Mouse (Mus musculus): ENCODE results near the gene Cabp1. TPM values are rescaled to one million over a fixed set of nuclear protein-coding genes. Genes with fewer than 3 reads are reported as not detected.

The Cabp1 gene
- polyA plus RNA-seq, 1 experiment, result 3.3 TPM

GRCm38 (mm10) chr5:115232516-115232915 lies 38.3 kb upstream of the Cabp1 start:
- Histone ChIP-seq H3K4me3 (ENCODE audit: insufficient read depth, low read length) (no peak overlapping the region), H3K27ac (ENCODE audit: insufficient read depth, low read length) (no peak overlapping the region), H3K4me1 (ENCODE audit: control insufficient read depth, insufficient read depth, low read length) (no peaks in the 10 kb centered on the region)
- no peak for TF ChIP-seq CTCF (IDR thresholded peaks at IDR 0.05; ENCODE audit: borderline replicate concordance, insufficient read depth, low read length)
- no peak for TF ChIP-seq POLR2A (IDR thresholded peaks at IDR 0.05; ENCODE audit: low read depth, low read length)

- TF ChIP-seq POLR2A (IDR thresholded peaks at IDR 0.05; ENCODE audit: low read depth, low read length) (no peak), CTCF (IDR thresholded peaks at IDR 0.05; ENCODE audit: borderline replicate concordance, insufficient read depth, low read length) (no peak)
- Histone ChIP-seq H3K27ac (ENCODE audit: insufficient read depth, low read length) (no peak overlapping the region), H3K4me3 (ENCODE audit: insufficient read depth, low read length) (no peak overlapping the region), H3K4me1 (ENCODE audit: control insufficient read depth, insufficient read depth, low read length) (no peaks in the 10 kb centered on the region)
Measured at GRCm38 (mm10) chr5:115231552-115232120, 37.5 kb upstream of the Cabp1 start.

GRCm38 (mm10) chr5:115230830-115231551 lies 36.8 kb upstream of the Cabp1 start:
- no peak overlapping the region for H3K27ac ChIP-seq (ENCODE audit: insufficient read depth, low read length)

GRCm38 (mm10) chr5:115222485-115222884 lies 28.3 kb upstream of the Cabp1 start:
- no peak overlapping the region for H3K4me3 ChIP-seq (ENCODE audit: insufficient read depth, low read length)
- H3K4me1 ChIP-seq (ENCODE audit: control insufficient read depth, insufficient read depth, low read length), result no peaks in the 10 kb centered on the region
- no peak for TF ChIP-seq CTCF (IDR thresholded peaks at IDR 0.05; ENCODE audit: borderline replicate concordance, insufficient read depth, low read length)
- no peak for TF ChIP-seq POLR2A (IDR thresholded peaks at IDR 0.05; ENCODE audit: low read depth, low read length)
- H3K27ac ChIP-seq (ENCODE audit: insufficient read depth, low read length), result no peak overlapping the region

More at GRCm38 (mm10) chr5:115230830-115231551, 36.8 kb upstream of the Cabp1 start:
- TF ChIP-seq POLR2A (IDR thresholded peaks at IDR 0.05; ENCODE audit: low read depth, low read length), result no peak
- no peak for TF ChIP-seq CTCF (IDR thresholded peaks at IDR 0.05; ENCODE audit: borderline replicate concordance, insufficient read depth, low read length)
- Histone ChIP-seq H3K4me1 (ENCODE audit: control insufficient read depth, insufficient read depth, low read length) (no peaks in the 10 kb centered on the region), H3K4me3 (ENCODE audit: insufficient read depth, low read length) (no peak overlapping the region)

GRCm38 (mm10) chr5:115220931-115221640 lies 26.9 kb upstream of the Cabp1 start:
- Histone ChIP-seq H3K27ac (ENCODE audit: insufficient read depth, low read length) (no peak overlapping the region), H3K4me3 (ENCODE audit: insufficient read depth, low read length) (no peak overlapping the region)
- TF ChIP-seq POLR2A (IDR thresholded peaks at IDR 0.05; ENCODE audit: low read depth, low read length) (no peak), CTCF (IDR thresholded peaks at IDR 0.05; ENCODE audit: borderline replicate concordance, insufficient read depth, low read length) (no peak)

GRCm38 (mm10) chr5:115217998-115218397 lies 23.8 kb upstream of the Cabp1 start:
- no peak overlapping the region for H3K27ac ChIP-seq (ENCODE audit: insufficient read depth, low read length)
- no peak overlapping the region for H3K4me3 ChIP-seq (ENCODE audit: insufficient read depth, low read length)
- H3K4me1 ChIP-seq (ENCODE audit: control insufficient read depth, insufficient read depth, low read length), result no peaks in the 10 kb centered on the region
- TF ChIP-seq CTCF (IDR thresholded peaks at IDR 0.05; ENCODE audit: borderline replicate concordance, insufficient read depth, low read length) (no peak), POLR2A (IDR thresholded peaks at IDR 0.05; ENCODE audit: low read depth, low read length) (no peak)

More at GRCm38 (mm10) chr5:115220931-115221640, 26.9 kb upstream of the Cabp1 start:
- H3K4me1 ChIP-seq (ENCODE audit: control insufficient read depth, insufficient read depth, low read length), result no peaks in the 10 kb centered on the region

- TF ChIP-seq POLR2A (IDR thresholded peaks at IDR 0.05; ENCODE audit: low read depth, low read length), result no peak
- no peak for TF ChIP-seq CTCF (IDR thresholded peaks at IDR 0.05; ENCODE audit: borderline replicate concordance, insufficient read depth, low read length)
- no peak overlapping the region for H3K27ac ChIP-seq (ENCODE audit: insufficient read depth, low read length)
- H3K4me1 ChIP-seq (ENCODE audit: control insufficient read depth, insufficient read depth, low read length), result no peaks in the 10 kb centered on the region
- H3K4me3 ChIP-seq (ENCODE audit: insufficient read depth, low read length), result peak overlapping the region; percentile 27
Measured at GRCm38 (mm10) chr5:115215273-115216185, 21.3 kb upstream of the Cabp1 start.

- Histone ChIP-seq H3K4me1 (ENCODE audit: control insufficient read depth, insufficient read depth, low read length) (no peaks in the 10 kb centered on the region), H3K27ac (ENCODE audit: insufficient read depth, low read length) (no peak overlapping the region), H3K4me3 (ENCODE audit: insufficient read depth, low read length) (peak overlapping the region; percentile 27)
- TF ChIP-seq CTCF (IDR thresholded peaks at IDR 0.05; ENCODE audit: borderline replicate concordance, insufficient read depth, low read length) (no peak), POLR2A (IDR thresholded peaks at IDR 0.05; ENCODE audit: low read depth, low read length) (no peak)
Measured at GRCm38 (mm10) chr5:115214864-115215263, 20.7 kb upstream of the Cabp1 start.

- Histone ChIP-seq H3K4me3 (ENCODE audit: insufficient read depth, low read length) (no peak overlapping the region), H3K27ac (ENCODE audit: insufficient read depth, low read length) (no peak overlapping the region), H3K4me1 (ENCODE audit: control insufficient read depth, insufficient read depth, low read length) (no peaks in the 10 kb centered on the region)
- TF ChIP-seq POLR2A (IDR thresholded peaks at IDR 0.05; ENCODE audit: low read depth, low read length), result no peak
- TF ChIP-seq CTCF (IDR thresholded peaks at IDR 0.05; ENCODE audit: borderline replicate concordance, insufficient read depth, low read length), result no peak
Measured at GRCm38 (mm10) chr5:115212861-115213260, 18.7 kb upstream of the Cabp1 start.

Measured in embryonic fibroblast, embryonic 13.5 days (primary cell).